Mouse (Mus musculus) kidney, embryonic 16.5 days (tissue): ENCODE measurements at regions not wholly inside any gene's neighbourhood (a gene's known extent, or its start where the extent isn't known, plus 50 kb on each side); places are given as distances from the start of the nearest gene placed in this dataset.
A peak's percentile ranks its signal among the peaks of the same experiment; 100 is the strongest.

Experiments used
- ATAC-seq: fragments of 200-750 bp; cut with Nextera tagmentation; 2 replicates; pipeline ENCODE4 v1.8.0; 2017; ENCODE audit warnings: moderate TSS enrichment; ENCODE audit not compliant: low FRiP score, low TSS enrichment
- H3K27ac ChIP-seq: fragments of 300-500 bp; sonication (generic); 2 replicates; pipeline ENCODE4 v1.5.1; 2014; ENCODE audit warnings: low read length
- H3K27me3 ChIP-seq: fragments of 300-500 bp; sonication (generic); 2 replicates; pipeline ENCODE4 v1.6.1; 2014; ENCODE audit warnings: low read length, control low read depth, mixed read lengths; ENCODE audit not compliant: insufficient read depth
- H3K36me3 ChIP-seq: fragments of 300-500 bp; sonication (generic); 2 replicates; pipeline ENCODE4 v1.6.1; 2014; ENCODE audit warnings: low read length, control low read depth, mixed read lengths; ENCODE audit not compliant: insufficient read depth
- H3K4me1 ChIP-seq: fragments of 300-500 bp; sonication (generic); 2 replicates; pipeline ENCODE4 v1.6.1; 2014; ENCODE audit warnings: low read length, control low read depth, mixed read lengths; ENCODE audit not compliant: insufficient read depth
- H3K4me2 ChIP-seq: fragments of 300-500 bp; sonication (generic); replicated peaks from 2 replicates; pipeline ENCODE4 v1.6.1; 2014; ENCODE audit warnings: low read depth, low read length
- H3K4me3 ChIP-seq: fragments of 300-500 bp; sonication (generic); 2 replicates; pipeline ENCODE4 v1.5.1; 2014; ENCODE audit warnings: mild to moderate bottlenecking, low read length
- H3K9ac ChIP-seq: fragments of 300-500 bp; sonication (generic); replicated peaks from 2 replicates; pipeline ENCODE4 v1.6.1; 2014; ENCODE audit warnings: low read length
- H3K9me3 ChIP-seq: fragments of 300-500 bp; sonication (generic); 2 replicates; pipeline ENCODE4 v1.6.1; 2016; ENCODE audit warnings: low read length, control low read depth
- WGBS: fragments of 180-500 bp; shearing (Covaris S2); extraction: QIAGEN DNeasy Blood & Tissue Kit; methylation state at CpG from one replicate; pipeline ENCODE4 v1.1.7; 2014; 5-methylcytosine and 5-hydroxymethylcytosine counted together

DNA sequence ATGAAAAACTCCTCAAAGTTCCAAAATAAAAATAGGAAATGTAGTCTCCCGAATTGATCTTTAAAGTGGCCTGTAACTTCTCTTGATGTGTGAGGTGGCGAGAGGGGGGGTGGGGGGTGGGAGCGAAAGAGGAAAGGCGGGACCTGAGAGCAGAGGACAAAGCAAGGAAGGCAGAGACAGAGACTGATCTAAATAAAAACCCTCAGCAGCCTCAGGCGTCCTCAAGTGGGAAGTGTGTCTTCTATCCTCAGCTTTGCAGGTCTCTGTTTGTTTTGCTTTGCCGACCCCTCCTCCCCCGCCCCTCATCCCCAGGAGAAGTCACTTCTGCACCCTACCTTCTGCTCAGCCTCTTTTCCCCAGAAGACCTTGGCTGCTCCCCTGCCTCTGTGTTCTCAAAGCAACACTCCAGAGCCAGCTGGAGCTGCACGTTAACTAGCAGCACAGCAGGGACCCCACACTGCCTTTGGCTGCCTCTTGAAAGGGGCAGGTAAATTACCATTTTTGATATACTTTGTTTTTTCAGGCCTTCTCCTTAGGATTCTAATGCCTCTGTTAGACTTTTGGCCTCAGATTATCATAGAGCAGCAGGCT lies 214.3 kb upstream of the Isl1 start:
- peaks cover 3% of the 10 kb centered on the region; the same call in 1 of the 2 replicates for H3K27me3 ChIP-seq
- 9% methylated on average over 8 of the region's 8 CpGs for WGBS
- H3K4me3 ChIP-seq, result no peak overlapping the region
- H3K27ac ChIP-seq, result no peak overlapping the region
- no peaks in the 10 kb centered on the region for H3K9me3 ChIP-seq
- no peaks in the 10 kb centered on the region for H3K4me1 ChIP-seq
- H3K36me3 ChIP-seq, result no peaks in the 10 kb centered on the region
- no peak for ATAC-seq
- no peak overlapping the region for H3K4me2 ChIP-seq
- H3K9ac ChIP-seq, result no peak overlapping the region

GRCm38 (mm10) chr13:116514640-116515311 lies 205.3 kb upstream of the Isl1 start:
- no peak overlapping the region for H3K27ac ChIP-seq
- H3K27me3 ChIP-seq, result peaks cover 20% of the 10 kb centered on the region
- 12% methylated on average over 13 of the region's 13 CpGs for WGBS
- ATAC-seq, result no peak
- H3K36me3 ChIP-seq, result no peaks in the 10 kb centered on the region
- no peak overlapping the region for H3K4me2 ChIP-seq
- no peaks in the 10 kb centered on the region for H3K4me1 ChIP-seq
- H3K9ac ChIP-seq, result no peak overlapping the region
- no peaks in the 10 kb centered on the region for H3K9me3 ChIP-seq
- no peak overlapping the region for H3K4me3 ChIP-seq

DNA sequence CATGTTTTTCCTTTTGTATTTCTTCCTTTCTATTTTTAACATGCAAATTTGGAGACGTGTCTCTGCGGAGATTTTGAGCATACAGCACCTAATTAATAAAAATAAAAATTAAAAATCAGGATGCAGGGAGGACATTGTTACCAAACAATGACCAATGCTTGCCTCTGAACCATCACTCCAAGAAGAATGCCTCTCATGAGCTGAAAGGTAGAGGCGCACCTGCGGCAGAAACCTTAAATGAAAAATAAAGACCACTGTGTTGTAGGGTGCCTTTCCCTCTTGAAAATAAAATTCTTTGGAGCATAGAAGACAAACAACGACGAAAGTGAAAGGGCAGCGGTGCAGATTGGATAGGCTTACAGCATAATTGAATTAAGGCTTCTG lies 204.8 kb upstream of the Isl1 start:
- Histone ChIP-seq H3K27ac (no peak overlapping the region), H3K9me3 (no peaks in the 10 kb centered on the region), H3K27me3 (peaks cover 20% of the 10 kb centered on the region), H3K9ac (no peak overlapping the region), H3K4me2 (no peak overlapping the region), H3K4me3 (no peak overlapping the region), H3K4me1 (no peaks in the 10 kb centered on the region), H3K36me3 (no peaks in the 10 kb centered on the region)
- WGBS, result 49% methylated on average over 7 of the region's 7 CpGs
- ATAC-seq, result no peak

DNA sequence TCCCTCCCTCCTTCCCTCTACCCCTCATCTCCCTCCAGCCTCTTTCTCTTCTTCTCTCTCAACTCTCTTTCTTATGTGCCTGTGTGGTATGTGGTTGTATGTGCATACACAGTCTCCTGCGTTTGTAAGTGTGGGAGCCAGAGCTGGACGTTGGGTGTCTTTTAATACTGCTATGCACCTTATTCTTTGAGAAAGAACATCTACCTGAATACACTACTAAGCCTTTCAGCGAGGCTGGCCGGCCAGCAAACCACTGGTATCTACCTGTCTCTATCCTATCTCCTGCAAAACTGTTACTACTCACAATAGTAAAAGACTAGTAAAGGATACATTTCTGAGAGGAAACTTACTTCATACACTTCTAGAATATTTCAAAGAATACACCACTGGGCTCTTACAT lies 202.9 kb upstream of the Isl1 start:
- H3K4me1 ChIP-seq, result no peaks in the 10 kb centered on the region
- H3K9me3 ChIP-seq, result no peaks in the 10 kb centered on the region
- peaks cover 20% of the 10 kb centered on the region for H3K27me3 ChIP-seq
- no peak for ATAC-seq
- H3K27ac ChIP-seq, result no peak overlapping the region
- 81% methylated on average over 4 of the region's 4 CpGs for WGBS
- no peak overlapping the region for H3K4me2 ChIP-seq
- no peak overlapping the region for H3K9ac ChIP-seq
- H3K36me3 ChIP-seq, result no peaks in the 10 kb centered on the region
- H3K4me3 ChIP-seq, result no peak overlapping the region

GRCm38 (mm10) chr13:116508213-116508811 lies 198.8 kb upstream of the Isl1 start:
- no peak overlapping the region for H3K9ac ChIP-seq
- no peaks in the 10 kb centered on the region for H3K36me3 ChIP-seq
- no peak overlapping the region for H3K27ac ChIP-seq
- H3K27me3 ChIP-seq, result no peaks in the 10 kb centered on the region
- no peak overlapping the region for H3K4me3 ChIP-seq
- ATAC-seq, result no peak
- no peak overlapping the region for H3K4me2 ChIP-seq
- WGBS, result 71% methylated on average over 7 of the region's 7 CpGs
- no peaks in the 10 kb centered on the region for H3K4me1 ChIP-seq
- no peaks in the 10 kb centered on the region for H3K9me3 ChIP-seq

GRCm38 (mm10) chr13:116497659-116498414 lies 188.3 kb upstream of the Isl1 start:
- H3K27ac ChIP-seq, result no peak overlapping the region
- no peak overlapping the region for H3K4me2 ChIP-seq
- H3K36me3 ChIP-seq, result no peaks in the 10 kb centered on the region
- WGBS, result 77% methylated on average over 6 of the region's 6 CpGs
- no peak overlapping the region for H3K4me3 ChIP-seq
- H3K9ac ChIP-seq, result no peak overlapping the region
- peaks cover 9% of the 10 kb centered on the region for H3K27me3 ChIP-seq
- H3K9me3 ChIP-seq, result no peaks in the 10 kb centered on the region
- no peak for ATAC-seq
- H3K4me1 ChIP-seq, result no peaks in the 10 kb centered on the region

- H3K9me3 ChIP-seq, result no peaks in the 10 kb centered on the region
- H3K4me2 ChIP-seq, result no peak overlapping the region
- no peak overlapping the region for H3K27ac ChIP-seq
- ATAC-seq, result no peak
- peaks cover 9% of the 10 kb centered on the region for H3K27me3 ChIP-seq
- H3K9ac ChIP-seq, result no peak overlapping the region
- H3K4me1 ChIP-seq, result no peaks in the 10 kb centered on the region
- whole genome bisulfite sequencing, result 22% methylated on average over 2 of the region's 2 CpGs
- H3K36me3 ChIP-seq, result no peaks in the 10 kb centered on the region
- no peak overlapping the region for H3K4me3 ChIP-seq
Observed at GRCm38 (mm10) chr13:116495641-116496040, 186.2 kb upstream of the Isl1 start.

DNA sequence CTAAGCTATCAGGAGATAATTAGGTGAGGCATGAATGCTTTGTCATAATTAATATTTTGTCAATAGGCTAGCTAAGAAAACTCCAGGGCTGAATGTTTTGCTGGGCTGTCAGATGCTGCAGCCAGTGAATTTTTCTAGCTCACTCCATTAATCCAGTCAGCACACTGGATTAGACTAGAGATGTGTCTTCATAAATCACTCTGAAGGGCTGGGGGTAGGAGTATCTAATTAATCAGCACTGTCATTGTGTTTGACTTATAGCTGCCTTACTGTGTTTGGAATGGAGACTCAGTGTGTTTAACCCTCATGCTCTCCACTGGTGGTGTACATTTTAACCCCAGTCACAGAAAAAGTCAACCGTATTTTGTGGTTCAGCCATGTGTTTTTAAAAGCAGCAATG lies 179.9 kb upstream of the Isl1 start:
- peak; percentile 79; the same call in 1 of the 2 replicates for ATAC-seq
- peaks cover 4% of the 10 kb centered on the region for H3K27me3 ChIP-seq
- no peak overlapping the region for H3K4me3 ChIP-seq
- no peaks in the 10 kb centered on the region for H3K9me3 ChIP-seq
- H3K36me3 ChIP-seq, result no peaks in the 10 kb centered on the region
- H3K4me1 ChIP-seq, result no peaks in the 10 kb centered on the region
- H3K4me2 ChIP-seq, result no peak overlapping the region
- no peak overlapping the region for H3K9ac ChIP-seq
- WGBS, result 3% methylated on average over 1 of the region's 1 CpGs
- H3K27ac ChIP-seq, result no peak overlapping the region

GRCm38 (mm10) chr13:116474611-116475010 lies 165.1 kb upstream of the Isl1 start:
- no peak overlapping the region for H3K9ac ChIP-seq
- no peak overlapping the region for H3K4me3 ChIP-seq
- H3K36me3 ChIP-seq, result no peaks in the 10 kb centered on the region
- no peak overlapping the region for H3K4me2 ChIP-seq
- no peaks in the 10 kb centered on the region for H3K27me3 ChIP-seq
- 54% methylated on average over 8 of the region's 8 CpGs for WGBS
- no peak overlapping the region for H3K27ac ChIP-seq
- no peaks in the 10 kb centered on the region for H3K9me3 ChIP-seq
- H3K4me1 ChIP-seq, result no peaks in the 10 kb centered on the region
- ATAC-seq, result no peak

DNA sequence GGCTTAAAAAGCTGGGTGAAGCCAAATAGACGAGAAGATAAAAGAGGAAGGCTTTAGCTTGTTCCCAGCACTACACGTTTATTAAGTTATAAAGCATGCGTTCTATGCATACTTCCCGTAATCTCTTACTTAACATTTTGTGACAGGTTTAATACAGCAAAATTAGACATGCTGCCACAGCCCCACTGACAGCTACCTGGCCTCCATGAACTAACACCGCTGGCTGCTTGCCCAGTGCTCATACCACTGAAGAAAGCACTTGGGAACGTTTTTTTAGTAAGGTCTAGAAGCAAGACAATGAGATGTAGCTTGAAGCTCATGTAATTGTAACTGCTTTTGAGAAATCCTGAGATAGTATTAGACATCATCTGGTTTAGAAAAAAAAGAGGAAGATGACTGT lies 152.3 kb upstream of the Isl1 start:
- Histone ChIP-seq H3K27me3 (no peaks in the 10 kb centered on the region), H3K4me3 (no peak overlapping the region), H3K4me2 (no peak overlapping the region), H3K27ac (no peak overlapping the region), H3K9me3 (no peaks in the 10 kb centered on the region), H3K36me3 (no peaks in the 10 kb centered on the region), H3K9ac (no peak overlapping the region), H3K4me1 (no peaks in the 10 kb centered on the region)
- 60% methylated on average over 6 of the region's 6 CpGs for WGBS
- no peak for ATAC-seq
